Mouse (Mus musculus) frontal cortex, postnatal 10 days (tissue): Measurements from ENCODE around the gene Gtf3c5.

Experiments
- DNase-seq, 2 experiments: peaks; one replicate each; pipeline ENCODE4 v3.0.0; 2022; ENCODE audit warnings: low spot score in 2 of 2, mixed read lengths in 1 of 2

Gtf3c5 gene

DNA sequence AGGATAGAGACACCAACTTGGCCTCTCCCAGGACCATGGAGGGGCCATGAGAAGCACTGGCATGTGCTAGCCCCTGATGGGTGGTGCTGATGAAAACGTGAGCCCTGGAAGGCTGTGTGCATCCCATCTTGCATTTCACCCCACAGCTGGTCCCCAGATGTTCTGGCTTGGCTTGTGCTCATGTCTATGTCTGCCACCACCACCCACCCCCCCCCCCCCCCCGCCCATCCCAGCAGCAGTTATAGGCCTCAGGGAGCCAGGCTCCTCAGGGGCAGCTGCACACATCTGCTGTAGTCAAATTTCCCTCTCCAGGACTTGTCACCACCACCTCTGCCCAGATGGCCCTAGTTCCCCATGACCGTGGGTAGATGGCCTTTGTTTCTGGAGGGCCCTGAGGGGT is 13.6 kb downstream of the Gtf3c5 start:
- DNase-seq = no peak

- no peak for DNase-seq
Measured at GRCm38 (mm10) chr2:28566545-28566944, 17.0 kb downstream of the Gtf3c5 start.

DNA sequence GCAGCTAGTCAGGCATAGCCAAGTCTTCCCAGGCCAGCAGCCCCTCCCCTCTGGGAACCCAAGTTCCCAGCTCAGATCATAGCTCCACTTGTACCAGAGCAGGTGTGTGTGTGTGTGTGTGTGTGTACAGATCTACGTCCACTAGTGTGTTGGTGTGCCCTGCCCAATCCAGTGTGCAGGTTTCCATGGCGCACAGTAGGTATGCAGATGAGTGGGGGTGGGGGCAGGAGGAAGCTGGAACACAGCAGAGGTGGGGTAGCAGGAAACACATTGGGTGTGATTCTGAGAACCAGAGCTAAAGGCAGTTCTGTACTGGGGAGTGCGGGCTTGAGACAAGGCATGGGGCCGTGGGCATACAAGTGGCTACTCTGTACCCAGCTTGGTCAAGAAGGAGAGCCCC is 19.2 kb downstream of the Gtf3c5 start:
- no peak for DNase-seq

DNA sequence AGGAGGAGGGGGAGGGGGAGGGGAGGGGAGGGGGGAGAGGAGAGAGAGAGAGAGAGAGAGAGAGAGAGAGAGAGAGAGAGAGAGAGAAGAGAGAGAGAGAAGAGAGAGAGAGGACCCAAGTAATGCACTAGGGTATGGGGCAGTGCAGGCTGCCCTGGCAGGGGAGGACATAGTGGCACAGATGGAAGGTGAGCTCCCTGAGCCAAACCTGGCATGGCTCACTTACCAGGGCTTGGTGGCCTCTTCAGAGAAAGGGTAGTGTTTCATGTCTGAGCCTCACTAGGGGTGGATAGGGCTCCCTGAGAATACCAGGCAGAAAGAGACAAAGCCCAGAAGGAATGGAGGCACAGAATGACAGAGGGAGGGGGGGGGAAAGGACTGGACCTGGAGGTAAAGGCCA is 19.7 kb downstream of the Gtf3c5 start:
- DNase-seq = no peak

DNA sequence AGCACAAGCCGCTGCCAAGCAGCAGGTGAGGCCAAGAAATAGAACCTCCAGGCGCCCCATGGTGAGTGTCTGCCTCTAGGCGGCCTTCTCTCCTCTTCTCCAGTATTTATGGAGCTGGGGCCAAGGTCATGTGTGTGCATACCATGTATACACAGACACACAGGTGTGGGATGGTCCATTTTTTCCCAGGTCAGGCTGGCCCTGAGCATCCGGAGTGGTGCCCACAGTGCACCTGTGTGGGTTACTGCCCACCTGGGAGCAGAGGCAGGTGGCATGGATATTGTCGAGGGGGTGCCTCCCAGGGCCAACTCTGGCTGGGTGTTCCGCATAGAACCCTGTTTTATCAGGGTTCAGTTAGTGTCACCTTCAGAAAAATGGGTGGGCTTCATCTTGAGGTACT is 20.2 kb downstream of the Gtf3c5 start, which contains the start of gene Cel:
Cel (minus strand) TSS at position 101 of the 400 bp plus-strand sequence.
- no peak for DNase-seq

- no peak for DNase-seq
Measured at GRCm38 (mm10) chr2:28557452-28557851, 26.1 kb downstream of the Gtf3c5 start.

- DNase-seq = no peak
Measured at GRCm38 (mm10) chr2:28552301-28552700, 31.2 kb downstream of the Gtf3c5 start.

DNA sequence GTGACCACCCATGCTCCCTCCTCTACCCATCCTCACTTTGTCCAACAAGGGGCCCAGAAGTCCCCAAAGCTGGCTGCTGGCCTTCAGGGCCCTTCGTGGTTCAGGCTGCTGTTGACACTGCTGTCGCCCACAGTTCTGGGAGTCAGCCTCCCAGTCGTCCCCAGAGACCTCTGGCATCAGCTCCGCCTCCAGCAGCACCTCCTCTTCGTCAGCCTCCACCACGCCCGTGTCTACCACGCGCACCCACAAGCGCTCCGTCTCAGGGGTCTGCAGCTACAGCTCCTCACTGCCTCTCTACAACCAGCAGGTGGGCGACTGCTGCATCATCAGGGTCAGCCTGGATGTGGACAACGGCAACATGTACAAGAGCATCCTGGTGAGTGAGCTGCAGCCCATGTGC is 34.4 kb downstream of the Gtf3c5 start:
- no peak for DNase-seq

DNA sequence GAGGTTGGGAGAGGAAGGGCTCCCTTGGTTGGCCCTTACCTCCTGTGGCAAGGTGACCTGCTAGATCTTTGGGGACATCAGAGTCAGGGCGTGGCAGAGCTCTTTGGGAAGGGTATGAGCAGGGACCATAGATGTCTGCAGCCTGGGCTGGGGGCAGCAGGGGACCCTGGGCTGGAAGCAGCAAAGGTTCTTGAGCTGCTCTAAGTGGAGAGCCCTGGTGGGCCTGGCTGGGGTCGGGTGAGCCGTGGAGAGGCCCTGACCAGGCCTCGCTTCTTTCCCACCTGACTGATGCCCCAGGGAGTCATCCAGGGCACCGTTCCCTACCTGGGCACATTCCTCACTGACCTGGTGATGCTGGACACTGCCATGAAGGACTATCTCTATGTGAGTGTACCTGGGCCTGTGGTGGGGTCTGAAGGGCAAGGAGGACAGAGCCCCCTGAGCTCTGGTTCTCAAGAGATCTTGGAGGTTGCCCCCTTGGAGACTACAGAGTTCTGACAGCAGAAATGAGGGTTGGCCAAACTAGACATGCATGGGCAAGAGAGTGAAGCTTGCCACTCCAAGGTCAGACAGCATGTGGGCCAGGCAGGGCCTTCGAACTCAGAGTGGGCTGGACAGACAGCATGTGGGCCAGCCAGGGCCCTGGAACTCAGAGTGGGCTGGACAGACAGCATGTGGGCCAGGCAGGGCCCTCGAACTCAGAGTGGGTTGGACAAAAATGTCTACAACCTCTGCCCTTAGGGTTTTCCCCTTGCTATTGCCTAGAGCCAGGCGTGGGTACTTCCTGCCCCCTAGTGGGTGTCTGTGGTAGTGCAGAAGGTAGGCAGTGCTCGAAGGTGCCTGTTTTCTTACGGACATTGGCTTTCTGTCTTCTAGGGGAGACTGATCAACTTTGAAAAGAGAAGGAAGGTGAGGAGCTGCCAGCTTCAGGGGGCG is 36.0 kb downstream of the Gtf3c5 start:
- DNase-seq = peak in 1 of 2 experiments; percentile 78

DNA sequence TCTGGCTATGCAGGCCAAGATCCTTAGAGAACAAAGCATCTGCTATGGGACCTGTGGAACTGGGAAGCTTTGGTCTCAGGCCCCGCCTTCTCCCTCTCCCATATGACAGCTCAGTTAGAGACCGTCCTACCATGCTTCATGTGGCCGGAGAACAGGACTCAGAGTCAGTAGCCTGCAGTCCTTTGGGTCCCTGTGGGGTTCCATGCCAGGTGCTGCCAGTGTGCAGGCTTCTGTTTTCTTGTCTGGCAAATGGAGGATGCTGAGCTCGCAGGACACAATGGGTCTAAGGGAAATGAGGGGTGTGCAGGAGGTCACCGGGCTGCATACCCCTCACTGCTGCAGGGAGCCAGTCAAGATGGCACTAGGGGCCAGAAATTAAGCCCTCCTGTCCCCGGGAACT is 37.0 kb downstream of the Gtf3c5 start:
- no peak for DNase-seq

- DNase-seq = no peak
Measured at GRCm38 (mm10) chr2:28545976-28546375, 37.6 kb downstream of the Gtf3c5 start.

DNA sequence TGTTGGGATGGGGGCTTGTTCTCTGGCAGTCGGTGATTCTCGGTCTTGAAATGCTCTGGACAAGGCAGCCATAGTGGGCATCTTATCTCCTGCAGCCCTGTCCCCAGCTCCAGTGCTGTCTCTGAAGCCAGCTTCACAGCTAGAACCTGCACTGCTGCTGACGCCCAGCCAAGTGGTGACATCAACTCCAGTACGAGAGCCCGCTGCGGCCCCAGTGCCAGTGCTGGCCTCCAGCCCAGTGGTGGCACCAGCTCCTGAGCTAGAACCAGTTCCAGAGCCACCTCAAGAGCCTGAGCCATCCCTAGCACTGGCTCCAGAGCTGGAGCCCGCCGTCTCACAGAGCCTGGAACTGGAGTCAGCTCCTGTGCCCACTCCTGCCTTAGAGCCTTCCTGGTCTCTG is 39.7 kb downstream of the Gtf3c5 start:
- no peak for DNase-seq

- DNase-seq = no peak
Measured at GRCm38 (mm10) chr2:28540587-28541227, 42.8 kb downstream of the Gtf3c5 start.

- DNase-seq = no peak
Measured at GRCm38 (mm10) chr2:28539949-28540348, 43.6 kb downstream of the Gtf3c5 start.

GRCm38 (mm10) chr2:28539206-28539605 is 44.3 kb downstream of the Gtf3c5 start:
- peak; percentile 67 to 87 for DNase-seq

DNA sequence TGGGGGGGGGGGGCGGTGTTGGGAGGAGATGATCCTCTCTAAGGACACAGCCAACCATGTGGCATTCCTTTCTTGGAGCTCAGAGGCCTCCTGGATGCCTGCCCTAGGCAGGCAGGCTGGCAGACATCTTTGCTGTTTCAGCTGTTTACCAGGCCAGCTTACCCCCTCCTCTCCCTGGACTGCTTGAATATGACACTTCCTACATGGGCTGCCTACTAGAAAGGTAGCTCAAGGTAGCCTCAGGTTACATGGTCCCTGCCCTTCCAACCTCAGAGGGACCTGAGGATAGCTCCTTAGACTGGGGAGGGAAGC is 44.8 kb downstream of the Gtf3c5 start:
- DNase-seq = no peak

- no peak for DNase-seq
Measured at GRCm38 (mm10) chr2:28537995-28538816, 45.3 kb downstream of the Gtf3c5 start.

- DNase-seq = no peak
Measured at GRCm38 (mm10) chr2:28537634-28537920, 46.0 kb downstream of the Gtf3c5 start.

GRCm38 (mm10) chr2:28536766-28537633 is 46.6 kb downstream of the Gtf3c5 start:
- DNase-seq = no peak

DNA sequence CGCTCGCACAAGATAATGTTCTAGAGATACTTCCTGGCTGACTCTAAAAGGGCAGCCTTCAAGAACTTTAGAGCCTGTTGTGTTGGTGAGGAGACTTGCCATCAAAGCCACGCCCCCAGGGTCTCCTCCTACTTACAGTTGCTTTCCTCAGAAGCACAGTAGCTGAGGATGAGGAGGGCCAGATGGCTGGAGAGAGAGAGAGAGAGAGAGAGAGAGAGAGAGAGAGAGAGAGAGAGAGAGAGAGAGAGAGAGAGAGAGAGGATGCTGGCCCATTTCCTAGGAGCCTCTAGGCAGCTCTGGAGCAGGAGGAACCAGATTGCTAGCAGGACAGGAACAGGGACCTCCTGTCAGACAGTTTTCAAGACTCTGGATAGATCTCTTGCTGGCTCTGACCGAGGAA is 47.4 kb downstream of the Gtf3c5 start:
- no peak for DNase-seq

- DNase-seq = no peak
Measured at GRCm38 (mm10) chr2:28535650-28536049, 47.9 kb downstream of the Gtf3c5 start.

- no peak for DNase-seq
Measured at GRCm38 (mm10) chr2:28535263-28535540, 48.3 kb downstream of the Gtf3c5 start.
